Mouse (Mus musculus): ENCODE data around the gene Eif4g1. TPM values are rescaled to one million over a fixed set of nuclear protein-coding genes. Genes with fewer than 3 reads are reported as not detected.
A peak's percentile ranks its signal among the peaks of the same experiment; 100 is the strongest.

The Eif4g1 gene
- total and polyA plus RNA-seq, 3 experiments, result 403 to 519 (median 473) TPM

DNA sequence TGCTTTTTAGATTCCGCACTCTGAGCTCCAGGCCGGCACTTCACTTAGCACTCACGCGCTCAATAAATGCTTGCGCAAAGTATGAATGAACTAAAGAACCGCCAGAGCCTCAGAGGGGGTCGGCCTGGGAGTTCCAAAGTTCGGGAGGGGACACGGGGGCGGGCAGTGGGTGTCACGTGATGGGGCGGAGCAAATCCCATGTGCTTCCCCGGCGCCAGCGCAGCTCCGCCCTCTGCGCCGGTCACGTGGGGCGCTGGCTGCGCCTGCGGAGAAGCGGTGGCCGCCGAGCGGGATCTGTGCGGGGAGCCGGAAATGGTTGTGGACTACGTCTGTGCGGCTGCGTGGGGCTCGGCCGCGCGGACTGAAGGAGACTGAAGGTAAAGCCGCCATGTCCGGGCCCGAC, 4.4 kb downstream of the Eif4g1 start (continued):
- TF ChIP-seq ZC3H11A (IDR thresholded peaks at IDR 0.05; ENCODE audit: low read depth, low read length) (no peak), ZNF384 (IDR thresholded peaks at IDR 0.05; ENCODE audit: low read depth, low read length) (no peak), CHD2 (IDR thresholded peaks at IDR 0.05; ENCODE audit: low read length) (0 out of 2 replicates have a peak, but pooled peaks have one; percentile 17), MAX (IDR thresholded peaks at IDR 0.05; ENCODE audit: low read length) (peak; percentile 100)

DNA sequence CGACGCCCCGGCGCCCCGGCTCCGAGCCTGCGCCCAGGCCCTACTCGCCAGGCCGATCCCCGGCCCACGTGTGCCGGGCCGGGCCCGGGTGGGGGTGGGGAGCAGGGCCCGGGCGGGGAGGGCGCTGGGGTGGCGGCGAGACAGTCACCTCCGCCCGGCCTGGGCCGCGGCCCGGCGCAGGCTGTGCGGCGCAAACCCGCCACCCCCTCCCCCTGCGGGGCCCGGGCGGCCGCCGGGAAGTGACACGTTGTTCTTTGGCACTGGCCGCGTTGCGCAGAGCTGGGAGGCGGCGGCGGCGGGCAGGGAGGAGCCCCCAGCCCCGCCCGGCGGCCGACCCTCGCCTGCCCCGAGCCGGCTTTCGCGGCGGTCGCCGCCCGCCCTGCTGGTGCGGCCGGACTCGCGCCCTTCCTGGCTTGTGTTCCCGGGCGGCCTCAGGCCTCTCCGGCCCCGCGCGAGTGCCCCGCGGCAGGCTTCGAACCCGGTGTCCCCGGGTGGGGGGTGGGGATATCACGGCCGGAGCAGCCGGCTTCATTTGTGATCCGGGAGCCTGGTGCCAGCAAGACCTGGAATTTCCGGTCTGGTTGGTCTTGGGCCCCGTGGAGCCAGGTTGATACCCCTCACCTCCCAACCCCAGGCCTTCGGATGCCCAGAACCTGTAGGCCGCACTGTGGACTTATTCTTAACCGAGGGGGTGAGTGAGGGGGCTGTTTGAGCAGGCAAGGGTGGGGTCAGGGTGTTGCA, 5.0 kb downstream of the Eif4g1 start:
- no peak for DNase-seq (ENCODE audit: extremely low read depth)
- Histone ChIP-seq H3K27me3 (replicated peaks) (no peaks in the 10 kb centered on the region), H3K36me3 (replicated peaks in 1 of 2; ENCODE audit: control insufficient read depth in 1 of 2, insufficient read depth in 1 of 2, low read length in 1 of 2) (peaks cover 33 to 43% of the 10 kb centered on the region in 2 experiments), H3K27ac (ENCODE audit: insufficient read depth, low read depth) (peak overlapping the region; percentile 38), H3K9ac (ENCODE audit: insufficient read depth, low read depth) (peak overlapping the region; percentile 97), H3K4me1 (ENCODE audit: control insufficient read depth in 1 of 2, insufficient read depth in 2 of 2) (peaks cover 15 to 48% of the 10 kb centered on the region in 2 experiments), H3K9me3 (replicated peaks; ENCODE audit: low read length) (no peaks in the 10 kb centered on the region), H3K4me3 (replicated peaks in 1 of 3; ENCODE audit: low read depth in 2 of 3, low read length in 2 of 3, poor library complexity in 1 of 3) (peak overlapping the region; percentile 75 to 94 (median 87)), H3K79me2 (replicated peaks; ENCODE audit: control insufficient read depth, extremely low read depth, insufficient read depth, poor library complexity, severe bottlenecking) (peaks cover 53% of the 10 kb centered on the region), H3K4me2 (ENCODE audit: insufficient read depth, low read depth, poor library complexity, severe bottlenecking) (peak overlapping the region; percentile 83)
- TF ChIP-seq CHD1 (IDR thresholded peaks at IDR 0.05; ENCODE audit: low read depth, low read length) (no peak), MYC (IDR thresholded peaks at IDR 0.05; ENCODE audit: low read depth, low read length) (0 out of 2 replicates have a peak, but pooled peaks have one; percentile 35), UBTF (IDR thresholded peaks at IDR 0.05; ENCODE audit: low read depth, low read length) (peak; percentile 59; the same call in 1 of the 2 replicates), MAX (IDR thresholded peaks at IDR 0.05; ENCODE audit: low read length) (0 out of 2 replicates have a peak, but pooled peaks have one; percentile 29)
- dilution Hi-C loops (cut with MboI; ENCODE audit: extremely low pct_ligation_motif_present, extremely low pct_unique_long_range_greater_than_20kb, low sequenced_read_pairs), result no loop called here
- in situ Hi-C loops (cut with MboI; ENCODE audit: low pct_ligation_motif_present, low pct_unique_long_range_greater_than_20kb, low sequenced_read_pairs), result no loop called here

GRCm38 (mm10) chr16:20673706-20674303, 5.7 kb downstream of the Eif4g1 start:
- H3K9ac ChIP-seq (ENCODE audit: insufficient read depth, low read depth), result peak overlapping the region; percentile 97
- H3K27me3 ChIP-seq (replicated peaks), result no peaks in the 10 kb centered on the region
- peaks cover 60% of the 10 kb centered on the region for H3K79me2 ChIP-seq (replicated peaks; ENCODE audit: control insufficient read depth, extremely low read depth, insufficient read depth, poor library complexity, severe bottlenecking)
- peaks cover 40 to 50% of the 10 kb centered on the region in 2 experiments for H3K36me3 ChIP-seq (replicated peaks in 1 of 2; ENCODE audit: control insufficient read depth in 1 of 2, insufficient read depth in 1 of 2, low read length in 1 of 2)
- no peaks in the 10 kb centered on the region for H3K9me3 ChIP-seq (replicated peaks; ENCODE audit: low read length)
- H3K27ac ChIP-seq (ENCODE audit: insufficient read depth, low read depth), result peak overlapping the region; percentile 38; the same call in 1 of the 2 replicates
- peaks cover 15 to 48% of the 10 kb centered on the region in 2 experiments for H3K4me1 ChIP-seq (ENCODE audit: control insufficient read depth in 1 of 2, insufficient read depth in 2 of 2)
- dilution Hi-C loops (cut with MboI; ENCODE audit: extremely low pct_ligation_motif_present, extremely low pct_unique_long_range_greater_than_20kb, low sequenced_read_pairs), result no loop called here
- in situ Hi-C loops (cut with MboI; ENCODE audit: low pct_ligation_motif_present, low pct_unique_long_range_greater_than_20kb, low sequenced_read_pairs), result no loop called here
- DNase-seq (ENCODE audit: extremely low read depth), result peak; percentile 70
- no peak; the same call in 1 of the 2 replicates for TF ChIP-seq MAZ (IDR thresholded peaks at IDR 0.05; ENCODE audit: low read depth, low read length)
- peak; percentile 65; the same call in 1 of the 2 replicates for TF ChIP-seq MAX (IDR thresholded peaks at IDR 0.05; ENCODE audit: low read length)
- no peak for TF ChIP-seq NELFE (IDR thresholded peaks at IDR 0.05; ENCODE audit: low read depth, low read length)
- no peak for TF ChIP-seq HCFC1 (IDR thresholded peaks at IDR 0.05; ENCODE audit: low read depth, low read length)
- no peak for TF ChIP-seq CTCF (conservative IDR thresholded peaks at IDR 0.05 in 1 of 2, IDR thresholded peaks at IDR 0.05 in 1 of 2; ENCODE audit: low read depth in 2 of 2, low read length in 2 of 2)
- TF ChIP-seq RAD21 (IDR thresholded peaks at IDR 0.05; ENCODE audit: low read depth, low read length), result no peak
- peak; percentile 67 for TF ChIP-seq SIN3A (IDR thresholded peaks at IDR 0.05; ENCODE audit: low read length)
- no peak for TF ChIP-seq IRF4 (IDR thresholded peaks at IDR 0.05; ENCODE audit: low read depth, low read length)
- TF ChIP-seq TCF12 (IDR thresholded peaks at IDR 0.05; ENCODE audit: low read depth, low read length), result no peak
- no peak for TF ChIP-seq MYC (IDR thresholded peaks at IDR 0.05; ENCODE audit: low read depth, low read length)
- TF ChIP-seq NRF1 (IDR thresholded peaks at IDR 0.05; ENCODE audit: low read depth, low read length), result no peak
- TF ChIP-seq EP300 (IDR thresholded peaks at IDR 0.05; ENCODE audit: low read length), result no peak
- TF ChIP-seq USF1 (IDR thresholded peaks at IDR 0.05; ENCODE audit: low read depth, low read length), result no peak
- no peak for TF ChIP-seq E2F4 (IDR thresholded peaks at IDR 0.05; ENCODE audit: insufficient replicate concordance, low read depth, low read length)
- TF ChIP-seq ELF1 (IDR thresholded peaks at IDR 0.05; ENCODE audit: low read depth, low read length), result no peak
- peak; percentile 80; the same call in 1 of the 2 replicates for TF ChIP-seq MXI1 (IDR thresholded peaks at IDR 0.05; ENCODE audit: low read depth, low read length)
- TF ChIP-seq CHD2 (IDR thresholded peaks at IDR 0.05; ENCODE audit: low read length), result no peak
- peak overlapping the region; percentile 83 for H3K4me2 ChIP-seq (ENCODE audit: insufficient read depth, low read depth, poor library complexity, severe bottlenecking)
- peak overlapping the region; percentile 75 to 94 (median 87) for H3K4me3 ChIP-seq (replicated peaks in 1 of 3; ENCODE audit: low read depth in 2 of 3, low read length in 2 of 3, poor library complexity in 1 of 3)

All from CH12.LX (cell line).